Mouse (Mus musculus): ENCODE measurements around the gene Hsd17b12. TPM values are rescaled to one million over a fixed set of nuclear protein-coding genes. Genes with fewer than 3 reads are reported as not detected.

Gene Hsd17b12
- polyA plus RNA-seq, 1 experiment from 2014 or later = 115 TPM

GRCm38 (mm10) chr2:94122182-94123041 lies 35.4 kb downstream of the Hsd17b12 start:
- Histone ChIP-seq H3K9me3 (ENCODE audit: control insufficient read depth, low read length) (no peaks in the 10 kb centered on the region), H3K27ac (ENCODE audit: low read length) (peak overlapping the region; percentile 73), H3K4me3 (ENCODE audit: low read length) (no peak overlapping the region), H3K27me3 (ENCODE audit: control insufficient read depth, insufficient read depth, low read depth, low read length) (no peaks in the 10 kb centered on the region), H3K4me2 (ENCODE audit: low read depth, low read length) (0 out of 2 replicates have a peak overlapping the region, but pooled peaks have one; percentile 7), H3K9ac (ENCODE audit: low read length) (no peak overlapping the region), H3K4me1 (replicated peaks; ENCODE audit: control insufficient read depth, insufficient read depth, low read length) (peaks cover 9% of the 10 kb centered on the region), H3K36me3 (ENCODE audit: control insufficient read depth, insufficient read depth, low read length) (no peaks in the 10 kb centered on the region)
- ATAC-seq (ENCODE audit: low read depth) = no peak
- WGBS = 25% methylated on average over 7 of the region's 7 CpGs

GRCm38 (mm10) chr2:94103758-94104157 lies 54.0 kb downstream of the Hsd17b12 start:
- no peaks in the 10 kb centered on the region for H3K4me1 ChIP-seq (replicated peaks; ENCODE audit: control insufficient read depth, insufficient read depth, low read length)
- WGBS = 95% methylated on average over 2 of the region's 2 CpGs
- ATAC-seq (ENCODE audit: low read depth) = no peak
- no peaks in the 10 kb centered on the region for H3K36me3 ChIP-seq (ENCODE audit: control insufficient read depth, insufficient read depth, low read length)
- H3K27ac ChIP-seq (ENCODE audit: low read length) = no peak overlapping the region
- no peak overlapping the region for H3K4me3 ChIP-seq (ENCODE audit: low read length)
- H3K27me3 ChIP-seq (ENCODE audit: control insufficient read depth, insufficient read depth, low read depth, low read length) = no peaks in the 10 kb centered on the region
- no peak overlapping the region for H3K4me2 ChIP-seq (ENCODE audit: low read depth, low read length)
- no peak overlapping the region for H3K9ac ChIP-seq (ENCODE audit: low read length)
- no peaks in the 10 kb centered on the region for H3K9me3 ChIP-seq (ENCODE audit: control insufficient read depth, low read length)

- H3K4me1 ChIP-seq (replicated peaks; ENCODE audit: control insufficient read depth, insufficient read depth, low read length) = no peaks in the 10 kb centered on the region
- H3K36me3 ChIP-seq (ENCODE audit: control insufficient read depth, insufficient read depth, low read length) = no peaks in the 10 kb centered on the region
- H3K4me3 ChIP-seq (ENCODE audit: low read length) = no peak overlapping the region
- H3K27me3 ChIP-seq (ENCODE audit: control insufficient read depth, insufficient read depth, low read depth, low read length) = no peaks in the 10 kb centered on the region
- H3K4me2 ChIP-seq (ENCODE audit: low read depth, low read length) = no peak overlapping the region
- no peak overlapping the region for H3K27ac ChIP-seq (ENCODE audit: low read length)
- no peaks in the 10 kb centered on the region for H3K9me3 ChIP-seq (ENCODE audit: control insufficient read depth, low read length)
- 96% methylated on average over 1 of the region's 1 CpGs for WGBS
- ATAC-seq (ENCODE audit: low read depth) = no peak
- H3K9ac ChIP-seq (ENCODE audit: low read length) = no peak overlapping the region
Observed at GRCm38 (mm10) chr2:94089901-94090300, 67.9 kb downstream of the Hsd17b12 start.

- H3K36me3 ChIP-seq (ENCODE audit: control insufficient read depth, insufficient read depth, low read length) = no peaks in the 10 kb centered on the region
- no peak overlapping the region for H3K9ac ChIP-seq (ENCODE audit: low read length)
- H3K4me1 ChIP-seq (replicated peaks; ENCODE audit: control insufficient read depth, insufficient read depth, low read length) = no peaks in the 10 kb centered on the region
- no peak overlapping the region for H3K4me2 ChIP-seq (ENCODE audit: low read depth, low read length)
- no peaks in the 10 kb centered on the region for H3K9me3 ChIP-seq (ENCODE audit: control insufficient read depth, low read length)
- no peak overlapping the region for H3K27ac ChIP-seq (ENCODE audit: low read length)
- no peaks in the 10 kb centered on the region for H3K27me3 ChIP-seq (ENCODE audit: control insufficient read depth, insufficient read depth, low read depth, low read length)
- ATAC-seq (ENCODE audit: low read depth) = no peak
- no peak overlapping the region for H3K4me3 ChIP-seq (ENCODE audit: low read length)
- WGBS = 82% methylated on average over 5 of the region's 5 CpGs
Observed at GRCm38 (mm10) chr2:94069482-94069881, 88.3 kb downstream of the Hsd17b12 start.

- Histone ChIP-seq H3K27ac (ENCODE audit: low read length) (no peak overlapping the region), H3K36me3 (ENCODE audit: control insufficient read depth, insufficient read depth, low read length) (no peaks in the 10 kb centered on the region), H3K4me1 (replicated peaks; ENCODE audit: control insufficient read depth, insufficient read depth, low read length) (no peaks in the 10 kb centered on the region), H3K9ac (ENCODE audit: low read length) (no peak overlapping the region), H3K9me3 (ENCODE audit: control insufficient read depth, low read length) (no peaks in the 10 kb centered on the region), H3K4me3 (ENCODE audit: low read length) (no peak overlapping the region), H3K4me2 (ENCODE audit: low read depth, low read length) (no peak overlapping the region), H3K27me3 (ENCODE audit: control insufficient read depth, insufficient read depth, low read depth, low read length) (no peaks in the 10 kb centered on the region)
- ATAC-seq (ENCODE audit: low read depth) = no peak
- 79% methylated on average over 5 of the region's 5 CpGs for WGBS
Observed at GRCm38 (mm10) chr2:94066540-94067135, 91.1 kb downstream of the Hsd17b12 start.

GRCm38 (mm10) chr2:94066120-94066519 lies 91.6 kb downstream of the Hsd17b12 start:
- Histone ChIP-seq H3K9ac (ENCODE audit: low read length) (no peak overlapping the region), H3K4me1 (replicated peaks; ENCODE audit: control insufficient read depth, insufficient read depth, low read length) (no peaks in the 10 kb centered on the region), H3K4me2 (ENCODE audit: low read depth, low read length) (no peak overlapping the region), H3K9me3 (ENCODE audit: control insufficient read depth, low read length) (no peaks in the 10 kb centered on the region), H3K27me3 (ENCODE audit: control insufficient read depth, insufficient read depth, low read depth, low read length) (no peaks in the 10 kb centered on the region), H3K4me3 (ENCODE audit: low read length) (no peak overlapping the region), H3K36me3 (ENCODE audit: control insufficient read depth, insufficient read depth, low read length) (no peaks in the 10 kb centered on the region), H3K27ac (ENCODE audit: low read length) (no peak overlapping the region)
- no peak for ATAC-seq (ENCODE audit: low read depth)
- 50% methylated on average over 7 of the region's 7 CpGs for WGBS

GRCm38 (mm10) chr2:94062791-94063190 lies 95.0 kb downstream of the Hsd17b12 start:
- H3K9ac ChIP-seq (ENCODE audit: low read length) = no peak overlapping the region
- WGBS = 91% methylated on average over 4 of the region's 4 CpGs
- no peak for ATAC-seq (ENCODE audit: low read depth)
- H3K36me3 ChIP-seq (ENCODE audit: control insufficient read depth, insufficient read depth, low read length) = no peaks in the 10 kb centered on the region
- H3K4me1 ChIP-seq (replicated peaks; ENCODE audit: control insufficient read depth, insufficient read depth, low read length) = no peaks in the 10 kb centered on the region
- H3K4me2 ChIP-seq (ENCODE audit: low read depth, low read length) = no peak overlapping the region
- H3K4me3 ChIP-seq (ENCODE audit: low read length) = no peak overlapping the region
- H3K27me3 ChIP-seq (ENCODE audit: control insufficient read depth, insufficient read depth, low read depth, low read length) = no peaks in the 10 kb centered on the region
- H3K9me3 ChIP-seq (ENCODE audit: control insufficient read depth, low read length) = no peaks in the 10 kb centered on the region
- no peak overlapping the region for H3K27ac ChIP-seq (ENCODE audit: low read length)

GRCm38 (mm10) chr2:94059459-94059858 lies 98.3 kb downstream of the Hsd17b12 start:
- Histone ChIP-seq H3K4me1 (replicated peaks; ENCODE audit: control insufficient read depth, insufficient read depth, low read length) (no peaks in the 10 kb centered on the region), H3K4me3 (ENCODE audit: low read length) (no peak overlapping the region), H3K27ac (ENCODE audit: low read length) (no peak overlapping the region), H3K4me2 (ENCODE audit: low read depth, low read length) (no peak overlapping the region), H3K9me3 (ENCODE audit: control insufficient read depth, low read length) (no peaks in the 10 kb centered on the region), H3K36me3 (ENCODE audit: control insufficient read depth, insufficient read depth, low read length) (no peaks in the 10 kb centered on the region), H3K27me3 (ENCODE audit: control insufficient read depth, insufficient read depth, low read depth, low read length) (no peaks in the 10 kb centered on the region), H3K9ac (ENCODE audit: low read length) (no peak overlapping the region)
- ATAC-seq (ENCODE audit: low read depth) = no peak
- 76% methylated on average over 5 of the region's 5 CpGs for WGBS

- H3K27ac ChIP-seq (ENCODE audit: low read length) = no peak overlapping the region
- ATAC-seq (ENCODE audit: low read depth) = peak; percentile 54; the same call in 1 of the 2 replicates
- no peaks in the 10 kb centered on the region for H3K9me3 ChIP-seq (ENCODE audit: control insufficient read depth, low read length)
- H3K36me3 ChIP-seq (ENCODE audit: control insufficient read depth, insufficient read depth, low read length) = no peaks in the 10 kb centered on the region
- H3K4me2 ChIP-seq (ENCODE audit: low read depth, low read length) = no peak overlapping the region
- peaks cover 3% of the 10 kb centered on the region; the same call in 1 of the 2 replicates for H3K4me1 ChIP-seq (replicated peaks; ENCODE audit: control insufficient read depth, insufficient read depth, low read length)
- H3K9ac ChIP-seq (ENCODE audit: low read length) = no peak overlapping the region
- no peak overlapping the region for H3K4me3 ChIP-seq (ENCODE audit: low read length)
- no peaks in the 10 kb centered on the region for H3K27me3 ChIP-seq (ENCODE audit: control insufficient read depth, insufficient read depth, low read depth, low read length)
Observed at GRCm38 (mm10) chr2:94054813-94055212, 103.0 kb downstream of the Hsd17b12 start.

Measured in lung, embryonic 16.5 days (tissue).